Mouse (Mus musculus) left cerebral cortex, adult 11 months (tissue): ENCODE results near the gene Zfp626.
"Not testable (repeated sequence)": the region's sequence is repeated elsewhere in the genome, so short reads cannot be mapped to it uniquely, and the experiment has no call there.

Experiments
- DNase-seq: peaks from one replicate; pipeline ENCODE4 v3.0.0; 2022; ENCODE audit warnings: low spot score

Zfp626 gene

GRCm38 (mm10) chr7:27860396-27861235, 53.6 kb downstream of the Zfp626 start:
- DNase-seq = peak; percentile 26

DNA sequence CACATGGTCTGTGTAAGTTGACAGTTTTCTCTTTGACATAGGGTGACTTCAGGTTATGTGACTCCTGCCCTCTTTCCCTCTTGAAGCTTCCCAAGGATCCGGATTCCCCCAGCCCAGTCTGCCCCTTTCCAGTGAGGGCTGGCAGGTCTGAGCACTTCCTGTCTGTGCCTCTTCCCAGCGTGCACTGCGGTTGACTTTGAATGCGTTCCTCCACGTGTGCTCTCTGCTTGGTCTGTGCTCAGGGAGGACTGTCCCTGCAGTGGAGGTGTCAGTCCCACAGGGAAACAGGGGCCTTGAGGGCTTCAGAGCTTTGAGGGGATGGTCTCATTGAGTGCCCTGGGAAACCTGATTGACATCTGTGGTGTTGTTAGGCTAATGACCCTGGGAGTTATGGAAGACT, 55.6 kb downstream of the Zfp626 start:
- DNase-seq = not testable (repeated sequence)
